Mouse (Mus musculus) monocyte, adult 2 months (primary cell): Measurements from ENCODE around the gene Dscaml1.

ENCODE experiments used
- DNase-seq, 2 experiments: peaks; one replicate each; pipeline ENCODE4 v3.0.0; 2022; ENCODE audit warnings: low spot score in 2 of 2, low read depth in 1 of 2

The Dscaml1 gene

DNA sequence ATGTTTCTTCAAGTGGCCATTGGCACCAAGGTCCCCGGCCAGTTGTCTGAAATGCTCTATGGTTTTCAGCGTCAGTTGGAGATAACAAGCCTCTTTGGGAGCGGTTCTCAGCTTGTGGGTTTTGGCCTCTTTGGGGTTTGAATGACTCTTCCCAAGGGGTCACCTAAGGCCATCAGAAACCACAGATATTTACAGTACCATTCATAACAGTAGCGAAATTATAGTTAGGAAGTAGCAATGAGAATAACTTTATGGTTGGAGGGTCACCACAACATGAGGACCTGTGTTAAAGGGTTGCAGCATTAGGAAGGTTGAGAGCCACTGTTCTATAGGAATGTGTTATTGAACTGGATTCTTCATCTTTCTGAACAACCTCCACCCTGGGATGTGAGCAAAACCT, 24.9 kb downstream of the Dscaml1 start:
- no peak for DNase-seq

DNA sequence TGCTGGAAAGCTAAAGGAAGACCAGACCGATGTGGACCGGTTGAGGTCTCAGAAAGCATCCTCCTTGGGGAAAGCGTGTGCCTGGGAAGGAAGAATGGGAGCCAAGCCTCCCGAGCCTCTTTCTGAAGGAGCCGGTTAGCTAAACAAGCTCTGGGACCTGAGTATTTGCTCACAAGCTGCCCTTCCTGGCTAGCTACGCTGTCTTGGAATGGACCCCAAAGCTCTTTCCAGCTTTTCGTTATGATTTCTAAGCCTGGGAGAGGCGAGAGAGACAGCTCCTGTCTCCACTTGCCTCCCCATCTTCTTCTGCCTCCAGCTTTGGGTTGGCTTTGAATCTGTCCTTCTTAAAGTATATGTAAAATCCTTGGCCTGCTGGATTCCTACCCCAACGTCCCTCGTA, 27.6 kb downstream of the Dscaml1 start:
- DNase-seq = no peak

DNA sequence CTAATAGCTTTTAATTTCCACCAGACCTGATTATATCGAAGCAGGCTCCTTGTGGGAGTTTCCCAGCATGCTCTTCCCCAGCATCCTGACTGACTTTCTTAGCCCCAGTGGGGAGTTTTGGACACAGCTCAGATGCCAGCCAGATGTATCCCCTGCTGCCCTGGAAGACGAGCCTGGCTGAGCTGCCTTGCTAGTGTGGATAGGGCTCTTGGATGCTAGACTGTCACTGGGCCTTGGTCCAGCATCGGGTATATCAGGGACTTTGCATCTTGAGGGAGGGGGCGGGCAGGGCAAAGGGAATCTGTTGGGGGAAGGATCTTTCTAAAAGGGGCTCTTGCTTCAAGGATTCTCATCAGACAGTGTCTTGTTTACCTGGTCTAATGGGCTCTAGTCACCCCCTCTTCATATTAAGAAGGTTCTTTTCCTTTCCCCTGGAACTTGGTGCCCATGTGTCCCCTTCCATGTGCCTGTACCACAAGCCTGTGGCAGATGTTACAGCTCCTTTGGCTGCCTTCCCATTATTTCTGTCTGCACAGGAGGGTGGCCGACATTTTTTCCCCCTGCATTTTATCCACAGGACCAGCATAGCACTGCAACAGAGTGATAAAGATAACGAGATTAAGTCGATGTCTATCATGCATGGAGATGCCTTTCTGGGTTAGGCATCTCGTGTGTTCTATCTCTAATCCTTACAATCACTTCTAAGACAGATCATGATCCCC, 28.6 kb downstream of the Dscaml1 start:
- DNase-seq = no peak

DNA sequence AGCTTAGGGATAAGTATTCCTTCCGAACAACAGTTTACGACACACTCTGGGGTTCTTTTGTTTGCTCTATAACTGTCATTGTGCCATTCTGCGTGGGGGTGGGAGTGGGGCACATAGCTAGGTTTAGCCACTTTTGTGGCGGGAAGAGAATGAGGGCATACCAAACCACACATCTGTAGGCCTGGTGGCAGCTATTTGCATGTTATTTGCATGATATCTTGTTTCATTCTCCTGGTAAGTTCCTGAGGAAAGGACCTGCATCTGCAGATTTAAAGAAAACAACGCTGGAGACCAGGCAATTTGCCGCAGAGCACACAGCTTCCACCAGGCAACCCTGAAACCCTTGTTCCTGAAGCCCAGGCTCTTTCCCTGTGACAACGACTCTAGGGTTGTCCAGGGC, 30.8 kb downstream of the Dscaml1 start:
- DNase-seq = no peak

DNA sequence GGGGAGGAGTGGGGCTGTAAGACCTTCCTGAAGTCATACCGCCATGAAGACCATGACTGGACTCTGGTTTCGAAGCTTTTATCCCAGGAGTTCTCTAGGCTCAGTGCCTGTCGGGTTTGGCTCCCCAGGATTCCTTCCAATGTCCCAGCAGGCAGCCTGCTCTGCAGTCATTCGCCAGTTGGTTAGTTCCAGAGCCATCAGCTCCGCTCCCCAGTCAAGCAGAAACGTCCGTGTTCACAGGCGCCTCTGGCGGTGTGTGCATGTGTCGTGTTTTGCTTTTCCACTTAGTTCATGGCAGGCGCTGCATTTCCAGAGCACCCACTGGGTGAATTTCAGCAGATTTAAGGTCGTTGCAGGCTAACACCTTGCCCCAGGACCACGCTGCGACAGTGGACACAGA, 31.9 kb downstream of the Dscaml1 start:
- no peak for DNase-seq

DNA sequence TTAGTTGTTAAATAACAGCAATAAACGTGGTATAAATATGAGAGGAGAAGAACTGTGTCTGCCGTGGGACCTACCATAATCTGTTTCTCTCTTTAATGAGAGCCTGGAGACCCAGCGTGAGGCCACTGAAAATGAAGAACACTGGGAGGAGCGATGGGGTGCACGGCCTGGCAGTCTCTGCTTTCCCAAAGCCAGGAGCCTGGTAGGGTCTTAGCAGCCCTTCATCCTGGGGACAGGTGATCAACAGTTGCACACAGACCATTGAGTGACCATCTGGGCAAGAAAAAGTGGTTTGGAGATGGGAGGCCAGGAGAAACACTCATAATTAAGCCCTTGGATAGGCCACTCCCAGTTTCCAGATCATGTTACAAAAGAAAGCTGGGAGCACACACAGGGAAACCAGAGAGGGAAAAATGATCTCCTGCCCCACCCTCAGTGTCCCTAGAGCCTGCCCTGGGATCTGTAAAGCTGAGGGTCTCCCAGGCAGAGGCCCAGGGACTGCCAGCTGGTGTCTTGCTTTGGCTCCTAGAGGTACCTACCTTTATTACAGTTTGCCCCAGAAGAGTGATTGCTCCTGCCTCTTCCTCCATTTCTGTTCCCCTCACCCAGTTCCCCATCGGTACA, 39.1 kb downstream of the Dscaml1 start:
- no peak for DNase-seq

DNA sequence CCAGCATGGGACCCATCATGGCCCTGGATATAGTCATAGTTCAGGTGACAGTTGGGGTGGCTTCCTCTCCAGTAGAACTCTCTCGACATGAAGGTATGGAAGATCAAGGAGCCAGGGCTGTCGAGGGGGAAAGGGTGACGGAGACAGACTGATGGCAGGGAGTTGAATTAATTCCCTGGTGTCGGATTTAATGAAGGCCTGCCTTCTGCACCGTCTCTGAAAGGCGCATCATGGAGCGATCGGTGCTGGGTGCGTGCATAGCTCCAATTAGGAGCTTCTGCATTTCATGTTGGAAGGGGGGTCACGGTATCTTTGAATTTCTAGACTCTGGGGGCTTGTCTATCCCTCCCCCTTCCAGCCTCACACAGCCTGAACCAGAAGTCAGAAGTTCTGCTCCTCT, 41.8 kb downstream of the Dscaml1 start:
- no peak for DNase-seq

DNA sequence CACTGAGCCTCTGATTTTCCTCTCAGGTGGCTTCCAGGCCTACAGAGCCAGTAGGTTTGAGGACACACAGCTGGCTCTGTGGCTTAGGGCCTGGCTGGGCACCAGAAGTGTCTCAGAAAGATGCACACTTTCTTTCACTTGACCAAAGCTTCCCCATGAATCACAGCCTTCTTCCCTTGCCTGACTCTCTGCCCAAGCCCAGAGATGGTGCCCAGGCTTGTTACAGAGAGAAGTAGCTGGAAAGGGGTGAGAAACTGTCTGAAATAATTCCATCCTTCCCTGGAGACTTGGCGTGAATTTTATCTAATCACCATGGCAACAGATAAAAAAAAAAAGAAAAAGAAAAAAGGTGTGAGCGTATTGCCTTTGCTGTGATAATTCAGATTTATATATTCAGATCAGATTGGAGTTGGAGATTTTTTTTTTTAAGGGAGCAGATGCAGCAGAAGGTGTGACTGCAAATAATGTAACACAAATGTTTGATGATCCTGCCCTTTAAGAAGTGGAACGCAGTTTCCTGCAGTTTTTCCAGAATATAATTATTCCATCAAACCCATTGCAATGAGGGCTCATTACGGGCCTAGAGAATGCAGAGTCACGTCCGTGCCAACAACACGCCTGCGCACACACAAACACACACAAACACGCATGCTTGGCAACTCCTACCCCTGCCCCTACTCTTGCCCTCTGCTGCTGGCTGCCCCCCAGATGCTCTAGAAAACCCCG, 44.5 kb downstream of the Dscaml1 start:
- no peak for DNase-seq

DNA sequence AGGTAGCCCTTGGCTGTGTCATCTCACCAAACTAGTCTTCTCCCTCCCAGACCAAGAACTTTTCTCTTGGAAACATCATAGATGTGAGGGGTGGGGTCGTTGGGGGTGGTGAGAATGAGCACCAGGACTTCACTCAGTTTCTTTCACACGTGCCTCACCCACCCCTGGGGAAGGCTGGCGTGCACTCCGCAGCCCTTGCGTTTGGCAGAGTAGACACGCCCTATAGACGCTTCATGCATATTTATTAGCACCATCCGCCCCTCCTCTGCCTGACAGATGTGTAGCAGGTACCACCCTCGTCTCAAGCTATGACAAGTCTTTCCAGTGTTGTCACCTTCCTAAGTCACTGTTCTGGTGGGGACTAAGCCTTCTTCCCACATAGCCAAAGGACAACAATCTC, 45.3 kb downstream of the Dscaml1 start:
- no peak for DNase-seq

DNA sequence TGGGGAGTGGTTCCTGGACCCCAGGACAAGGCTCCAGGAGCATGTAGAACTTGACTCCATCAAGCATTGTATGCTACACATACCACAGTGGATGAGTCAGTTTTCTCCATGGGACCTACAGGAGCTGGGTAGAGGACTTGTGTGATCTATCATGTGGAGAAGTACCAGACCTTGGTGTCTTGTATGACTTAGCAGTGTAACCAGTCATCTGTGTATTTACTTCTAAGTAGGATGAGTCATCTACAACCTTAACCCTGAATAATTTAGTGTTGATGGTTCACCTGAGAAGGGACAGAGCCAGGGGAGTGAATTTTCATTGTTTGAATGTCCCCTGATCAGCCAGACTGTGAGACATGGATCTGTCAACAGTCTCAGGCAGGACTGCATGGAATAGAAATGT, 48.4 kb downstream of the Dscaml1 start:
- DNase-seq = no peak

DNA sequence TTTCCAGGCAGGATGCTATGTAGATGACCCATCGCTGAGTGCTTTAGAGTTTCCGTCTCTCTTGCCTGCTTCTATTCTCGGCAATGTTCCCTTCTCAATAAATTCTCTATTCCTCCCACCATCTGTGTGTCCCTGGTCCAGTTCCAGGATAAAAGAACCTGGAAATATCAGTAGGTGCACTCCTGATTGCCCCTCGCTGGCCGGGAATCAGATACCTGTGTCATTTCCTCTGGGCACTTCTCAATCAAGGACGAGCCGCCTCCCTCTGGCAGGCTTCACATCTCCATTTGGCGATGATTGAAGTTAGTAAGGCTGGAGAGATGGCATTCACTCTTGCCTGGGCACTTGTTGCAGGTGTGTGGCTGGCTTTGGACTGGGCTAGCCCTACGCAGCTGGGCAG, 54.5 kb downstream of the Dscaml1 start:
- no peak for DNase-seq

DNA sequence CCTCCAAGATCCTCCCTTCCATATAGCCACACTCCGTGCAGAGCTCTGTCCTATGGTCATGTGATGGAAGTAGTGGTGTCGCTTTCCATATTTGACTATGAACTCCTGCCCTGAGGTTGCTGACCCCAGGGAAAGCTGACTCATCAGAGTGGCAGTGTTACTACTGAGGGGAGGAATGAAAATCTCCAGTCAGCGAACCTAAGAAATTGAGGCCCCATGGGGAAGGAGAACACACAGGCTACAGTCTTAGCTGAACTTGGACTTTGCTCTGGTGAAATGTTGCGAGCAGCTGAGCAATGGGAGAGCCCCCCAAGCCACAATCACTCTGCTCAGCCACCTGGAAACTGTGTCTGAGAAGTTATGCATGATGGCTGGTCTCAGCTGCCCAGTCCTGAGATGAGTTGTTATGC, 60.2 kb downstream of the Dscaml1 start:
- DNase-seq = no peak

DNA sequence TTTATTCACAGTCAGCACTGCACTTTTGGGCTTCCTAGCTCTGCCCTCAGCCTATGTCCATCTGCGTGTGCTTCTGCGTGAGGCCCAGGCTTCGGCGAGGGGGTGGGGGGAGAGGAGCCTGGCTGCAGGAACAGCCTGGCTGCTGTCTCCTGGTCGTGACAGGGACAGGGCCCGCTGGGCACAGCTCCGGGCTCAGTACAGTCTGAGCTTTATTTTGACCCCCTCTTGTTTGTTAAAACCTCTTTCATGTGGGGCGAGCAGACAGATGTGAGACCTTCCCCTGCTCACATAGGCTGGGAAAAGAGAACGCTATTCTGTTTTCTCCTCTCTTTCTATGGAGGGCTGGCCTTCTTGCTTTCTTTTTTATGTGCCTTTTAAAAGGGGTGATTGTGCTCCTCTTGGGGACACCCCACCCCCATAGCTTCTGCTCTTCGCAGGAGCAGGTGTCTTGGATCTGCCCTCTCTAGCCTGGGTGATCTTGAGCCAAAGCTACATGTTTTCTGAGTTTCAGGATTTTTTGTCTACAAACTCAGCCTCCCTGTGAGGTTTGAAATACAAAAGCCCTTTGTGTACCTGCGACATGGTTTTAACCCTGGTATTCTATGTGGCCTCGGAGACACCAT, 60.9 kb downstream of the Dscaml1 start:
- no peak for DNase-seq

DNA sequence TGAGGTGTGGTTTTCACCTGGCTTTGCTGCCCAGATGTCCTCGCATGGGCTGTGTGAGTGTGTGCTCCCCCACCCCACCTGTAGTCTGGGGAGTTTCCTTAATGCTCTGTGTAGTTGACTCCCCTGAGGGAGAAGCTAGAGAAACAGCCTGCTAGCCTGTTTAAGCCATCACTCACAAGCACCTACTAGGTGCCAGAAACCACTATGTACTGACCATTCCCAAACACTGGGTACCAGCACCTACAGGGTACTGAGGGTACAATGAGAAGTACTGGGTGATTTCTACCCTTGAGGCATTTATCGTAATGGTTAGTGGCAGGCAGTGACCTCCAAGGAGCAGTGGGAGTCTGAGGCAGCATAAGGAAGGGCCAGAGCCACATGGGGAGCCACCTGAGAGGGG, 64.5 kb downstream of the Dscaml1 start:
- no peak for DNase-seq

DNA sequence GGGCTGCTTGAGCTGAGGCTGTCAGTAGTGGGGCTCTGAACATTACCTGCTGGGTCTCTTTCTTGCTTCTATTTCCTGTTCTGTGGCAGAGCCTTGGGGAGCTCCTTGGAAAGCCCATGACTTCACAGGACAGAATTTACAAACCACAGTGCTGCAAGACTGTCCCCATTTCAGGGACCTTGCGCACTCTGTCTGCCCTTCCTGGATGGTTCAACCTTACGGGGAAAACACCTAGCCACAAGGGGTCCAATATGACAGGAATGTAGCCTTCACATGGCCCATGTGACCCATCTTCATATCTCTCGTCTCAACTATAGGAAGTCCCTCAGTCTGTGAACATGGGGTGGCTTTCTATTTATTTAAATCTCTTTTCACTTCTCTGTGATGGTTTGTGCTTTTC, 68.5 kb downstream of the Dscaml1 start:
- no peak for DNase-seq

DNA sequence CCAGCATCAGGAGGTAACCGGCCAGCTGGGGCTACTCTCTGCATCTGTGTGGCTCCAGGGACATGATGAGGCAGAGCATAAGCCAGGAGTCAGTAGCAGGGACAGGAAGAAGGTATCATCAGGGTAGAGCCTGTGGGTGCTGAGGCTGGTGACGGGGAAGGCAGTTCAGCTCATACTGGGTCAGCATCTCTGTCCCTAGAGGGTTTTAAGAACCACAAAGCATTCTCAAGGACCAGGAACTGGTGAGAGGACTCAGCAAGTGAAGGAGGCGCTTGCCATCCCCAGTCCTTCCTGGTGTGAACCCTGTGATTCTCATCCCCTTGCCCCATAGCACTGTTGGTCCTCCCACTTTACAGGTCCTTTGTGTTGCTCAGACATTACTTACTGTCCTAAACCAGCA, 69.9 kb downstream of the Dscaml1 start:
- DNase-seq = no peak

DNA sequence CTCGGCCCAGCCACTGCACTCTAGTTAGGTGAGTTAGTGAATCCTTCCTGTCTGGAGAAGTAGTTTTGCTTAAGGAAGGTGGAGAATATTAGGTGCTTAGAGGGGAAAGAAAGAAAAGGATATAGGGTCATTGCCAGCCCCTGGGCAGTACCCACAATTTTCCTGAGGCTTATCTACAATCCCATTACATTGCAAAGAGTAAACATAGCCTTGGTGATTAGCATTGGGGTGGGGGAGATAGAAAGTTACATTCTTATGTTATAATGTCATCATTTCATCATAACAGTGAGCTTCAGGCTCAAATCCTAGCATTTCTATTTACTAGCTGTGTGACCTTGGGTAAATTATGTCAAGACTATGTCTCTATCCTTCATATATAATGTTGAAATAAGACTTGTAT, 70.5 kb downstream of the Dscaml1 start:
- no peak for DNase-seq

DNA sequence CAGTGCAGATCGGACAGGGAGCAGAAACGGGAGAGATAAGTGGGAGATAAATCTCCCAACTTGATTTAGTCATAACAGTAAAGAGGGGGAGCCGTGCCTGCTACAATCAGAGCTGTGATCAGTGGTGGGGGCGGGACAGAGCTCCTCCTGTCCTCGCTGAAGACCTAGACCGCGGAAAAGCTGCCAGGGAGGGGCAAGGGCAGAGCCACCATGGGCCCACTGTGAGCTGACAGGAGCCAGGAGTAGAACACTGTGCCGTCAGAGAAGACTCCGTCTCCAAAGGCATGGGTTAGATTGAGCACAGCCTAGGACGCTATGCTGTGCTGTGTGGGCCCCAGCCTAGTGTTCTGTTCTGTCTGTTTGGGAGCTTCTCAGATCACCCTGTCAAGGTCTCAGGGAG, 72.8 kb downstream of the Dscaml1 start:
- no peak for DNase-seq

DNA sequence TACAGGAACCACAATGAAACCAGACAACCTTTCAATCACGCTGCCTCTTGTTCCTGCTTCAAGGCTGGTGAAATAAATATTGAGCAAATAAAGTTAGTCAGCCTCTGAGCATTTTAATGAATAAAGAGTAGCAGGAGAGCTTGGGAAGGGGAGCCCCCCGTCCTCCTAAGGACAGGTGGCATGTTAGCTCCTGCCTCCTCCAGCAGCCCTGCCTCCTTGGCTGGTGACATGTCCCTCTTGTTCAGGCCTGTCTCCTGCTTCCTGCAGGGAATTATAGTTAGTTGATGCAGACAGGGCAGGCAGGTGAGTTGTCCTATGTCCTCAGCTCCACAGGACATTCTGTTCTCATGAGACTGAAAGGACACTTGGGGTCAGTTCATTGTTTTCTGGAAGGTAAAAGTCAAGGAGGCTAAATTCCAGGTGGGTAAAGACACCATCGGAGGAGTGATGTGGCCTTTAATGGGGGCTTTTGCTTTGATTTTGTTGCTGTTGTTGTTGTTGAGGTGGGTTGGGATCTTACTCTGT, 73.7 kb downstream of the Dscaml1 start:
- DNase-seq = no peak

DNA sequence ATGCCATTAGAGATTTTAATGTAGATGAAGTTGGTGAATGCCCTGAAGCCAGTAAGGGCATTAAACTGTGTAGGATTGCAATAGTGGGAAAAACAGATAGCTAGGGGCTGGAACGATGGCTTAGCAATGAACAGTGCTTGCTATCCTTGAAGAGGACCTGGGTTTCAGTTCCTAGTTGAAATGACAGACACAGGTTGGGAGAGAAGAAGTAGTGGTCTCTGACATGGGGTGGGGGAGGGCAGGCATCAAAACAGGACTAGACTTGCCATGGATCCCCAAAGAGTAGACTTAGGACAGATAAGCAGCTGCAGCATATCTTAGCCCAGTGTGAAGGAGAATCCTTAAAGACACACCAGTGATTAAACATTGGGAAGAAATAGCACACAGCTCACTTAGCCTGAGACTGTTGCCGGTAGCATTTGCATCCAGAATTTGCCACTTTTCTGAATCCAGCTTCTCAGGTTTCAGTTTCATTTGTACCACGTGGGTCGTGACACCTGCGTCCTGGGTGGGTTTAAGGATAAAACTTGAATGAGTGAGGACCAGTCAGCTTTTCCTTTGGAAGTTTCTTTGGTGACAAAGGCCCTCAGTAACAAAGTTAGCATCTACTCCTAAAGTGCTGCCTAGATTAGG, 75.0 kb downstream of the Dscaml1 start:
- no peak for DNase-seq

DNA sequence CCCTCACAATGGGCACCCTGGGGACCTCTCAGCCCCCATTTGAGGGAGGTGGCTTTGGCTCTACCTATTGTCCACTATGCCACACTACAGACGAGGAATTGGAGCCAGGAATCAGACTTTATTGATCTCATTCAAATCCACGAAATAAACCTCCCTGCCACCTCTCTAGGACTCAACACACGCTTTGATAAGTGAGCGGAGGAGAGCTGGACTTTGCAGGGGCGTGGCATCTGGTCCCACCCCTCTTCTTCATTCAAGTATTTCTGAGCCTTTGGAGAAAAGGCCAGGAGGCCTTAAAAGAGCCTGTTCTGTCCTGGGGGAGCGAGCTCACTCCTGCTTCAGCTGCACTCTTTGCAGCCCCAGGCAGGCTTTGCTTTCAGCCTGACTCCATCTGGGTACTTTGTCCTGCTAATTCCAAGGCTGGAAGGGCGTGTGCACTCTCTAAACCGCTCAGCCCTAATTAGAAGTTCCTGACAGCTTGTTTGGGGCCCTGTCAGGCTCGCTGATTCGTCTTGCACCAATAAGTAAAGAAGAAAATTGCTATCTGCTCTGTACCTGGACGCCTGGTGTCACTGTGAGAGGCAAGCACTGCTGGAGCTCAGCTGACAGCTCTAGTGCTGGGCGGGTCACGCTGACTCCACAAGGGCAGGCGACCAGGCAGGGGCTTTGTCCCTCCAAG, 75.7 kb downstream of the Dscaml1 start:
- DNase-seq = no peak
